Mouse (Mus musculus): ENCODE data around the gene Gm13279. TPM values are rescaled to one million over a fixed set of nuclear protein-coding genes. Genes with fewer than 3 reads are reported as not detected.

The Gm13279 gene
- polyA plus RNA-seq, 1 experiment, result not detected

Other genes starting within 250 kb of the Gm13279 start
- gene Ifna15, start 239.2 kb upstream of the Gm13279 start, polyA plus RNA-seq (2012; rRNA removed), result not detected in 2 replicates
- not detected in 2 replicates for gene Ifna14, start 225.6 kb upstream of the Gm13279 start, polyA plus RNA-seq (2012; rRNA removed)
- not detected in 2 replicates for gene Ifna9, start 205.0 kb upstream of the Gm13279 start, polyA plus RNA-seq (2012; rRNA removed)
- gene Ifna12, start 194.0 kb upstream of the Gm13279 start, polyA plus RNA-seq (2012; rRNA removed), result not detected in 2 replicates
- gene C87499, start 163.0 kb upstream of the Gm13279 start, polyA plus RNA-seq (2012; rRNA removed), result not detected in 2 replicates
- gene Ifna13, start 152.9 kb upstream of the Gm13279 start, polyA plus RNA-seq (2012; rRNA removed), result not detected in 2 replicates
- gene Ifna16, start 120.5 kb upstream of the Gm13279 start, polyA plus RNA-seq (2012; rRNA removed), result not detected in 2 replicates
- gene Ifna2, start 113.5 kb upstream of the Gm13279 start, polyA plus RNA-seq (2012; rRNA removed), result not detected in 2 replicates
- not detected in 2 replicates for gene Ifnab, start 106.0 kb upstream of the Gm13279 start, polyA plus RNA-seq (2012; rRNA removed)
- gene Gm26566, start 75.6 kb upstream of the Gm13279 start, polyA plus RNA-seq (2012; rRNA removed), result 1.9 and 2.1 TPM in 2 replicates
- gene Klhl9, start 74.9 kb upstream of the Gm13279 start, polyA plus RNA-seq (2012; rRNA removed), result 48.0 and 49.2 TPM in 2 replicates
- not detected in 2 replicates for gene Gm13271, start 42.5 kb upstream of the Gm13279 start, polyA plus RNA-seq (2012; rRNA removed)
- gene Gm13283, start 37.3 kb upstream of the Gm13279 start, polyA plus RNA-seq (2012; rRNA removed), result 0.04 TPM in 1 of 2 replicates, not detected in the other
- gene Gm13290, start 23.6 kb upstream of the Gm13279 start, polyA plus RNA-seq (2012; rRNA removed), result not detected in 2 replicates
- not detected in 2 replicates for gene Gm13289, start 20.5 kb upstream of the Gm13279 start, polyA plus RNA-seq (2012; rRNA removed)
- not detected in 2 replicates for gene Gm13272, start 17.5 kb upstream of the Gm13279 start, polyA plus RNA-seq (2012; rRNA removed)
- not detected in 2 replicates for gene Ifnz, start 15.3 kb upstream of the Gm13279 start, polyA plus RNA-seq (2012; rRNA removed)
- gene Gm13276, start 11.7 kb upstream of the Gm13279 start, polyA plus RNA-seq (2012; rRNA removed), result not detected in 2 replicates
- not detected in 2 replicates for gene Gm13277, start 8.8 kb upstream of the Gm13279 start, polyA plus RNA-seq (2012; rRNA removed)
- not detected in 2 replicates for gene Gm13278, start 5.8 kb upstream of the Gm13279 start, polyA plus RNA-seq (2012; rRNA removed)
- not detected in 2 replicates for gene Gm13275, start 2.9 kb upstream of the Gm13279 start, polyA plus RNA-seq (2012; rRNA removed)
- gene Gm13285, start 2.3 kb downstream of the Gm13279 start, polyA plus RNA-seq (2012; rRNA removed), result not detected in 2 replicates
- gene Gm13287, start 5.9 kb downstream of the Gm13279 start, polyA plus RNA-seq (2012; rRNA removed), result not detected in 2 replicates
- not detected in 2 replicates for gene Gm13288, start 8.1 kb downstream of the Gm13279 start, polyA plus RNA-seq (2012; rRNA removed)
- gene Ifna7, start 18.8 kb downstream of the Gm13279 start, polyA plus RNA-seq (2012; rRNA removed), result not detected in 2 replicates
- gene Ifna11, start 22.6 kb downstream of the Gm13279 start, polyA plus RNA-seq (2012; rRNA removed), result not detected in 2 replicates
- not detected in 2 replicates for gene Ifna6, start 30.0 kb downstream of the Gm13279 start, polyA plus RNA-seq (2012; rRNA removed)
- gene Ifna5, start 38.1 kb downstream of the Gm13279 start, polyA plus RNA-seq (2012; rRNA removed), result not detected in 2 replicates
- not detected in 2 replicates for gene Ifna4, start 44.5 kb downstream of the Gm13279 start, polyA plus RNA-seq (2012; rRNA removed)
- not detected in 2 replicates for gene Ifna1, start 52.7 kb downstream of the Gm13279 start, polyA plus RNA-seq (2012; rRNA removed)
- gene Ifne, start 82.8 kb downstream of the Gm13279 start, polyA plus RNA-seq (2012; rRNA removed), result not detected in 2 replicates